Mouse (Mus musculus) hindbrain, embryonic 13.5 days (tissue): ENCODE results near the gene DXBay18. TPM values are rescaled to one million over a fixed set of nuclear protein-coding genes. Genes with fewer than 3 reads are reported as not detected.
"Not testable (repeated sequence)": the region's sequence is repeated elsewhere in the genome, so short reads cannot be mapped to it uniquely, and the experiment has no call there.

Experiments
- ATAC-seq: fragments of 200-750 bp; cut with Nextera tagmentation; 2 replicates; pipeline ENCODE4 v1.8.0; 2017; ENCODE audit warnings: moderate TSS enrichment; ENCODE audit not compliant: low FRiP score
- H3K27ac ChIP-seq: fragments of 300-500 bp; sonication (generic); 2 replicates; pipeline ENCODE4 v1.5.1; 2015; ENCODE audit warnings: inconsistent platforms, mild to moderate bottlenecking, moderate library complexity
- H3K27me3 ChIP-seq: fragments of 300-500 bp; sonication (generic); 2 replicates; pipeline ENCODE4 v1.6.1; 2015; ENCODE audit warnings: mild to moderate bottlenecking, inconsistent platforms
- H3K36me3 ChIP-seq: fragments of 300-500 bp; sonication (generic); 2 replicates; pipeline ENCODE4 v1.6.1; 2015; ENCODE audit warnings: mild to moderate bottlenecking, inconsistent platforms
- H3K4me1 ChIP-seq: fragments of 300-500 bp; sonication (generic); replicated peaks from 2 replicates; pipeline ENCODE4 v1.6.1; 2015; ENCODE audit warnings: inconsistent platforms
- H3K4me2 ChIP-seq: fragments of 300-500 bp; sonication (generic); 2 replicates; pipeline ENCODE4 v1.6.1; 2015; ENCODE audit warnings: inconsistent platforms, mild to moderate bottlenecking, moderate library complexity
- H3K4me3 ChIP-seq: fragments of 300-500 bp; sonication (generic); 2 replicates; pipeline ENCODE4 v1.5.1; 2015; ENCODE audit warnings: mild to moderate bottlenecking, inconsistent platforms
- H3K9ac ChIP-seq: fragments of 300-500 bp; sonication (generic); 2 replicates; pipeline ENCODE4 v1.6.1; 2015; ENCODE audit warnings: mild to moderate bottlenecking, inconsistent platforms
- H3K9me3 ChIP-seq: fragments of 300-500 bp; sonication (generic); 2 replicates; pipeline ENCODE4 v1.6.1; 2016; ENCODE audit warnings: inconsistent platforms
- WGBS: fragments of 180-500 bp; shearing (Covaris S2); methylation state at CpG from one replicate; pipeline ENCODE4 v1.1.7; 2015; 5-methylcytosine and 5-hydroxymethylcytosine counted together
- polyA plus RNA-seq: library from polyadenylated mRNA; unstranded; fragments of >200 nt; fragmentation: Nextera tagmentation; extraction: Ambion mirVana; gene quantifications from 2 replicates; pipeline ENCODE4 v1.2.1, GENCODE M21; 2015

The DXBay18 gene
- polyA plus RNA-seq, result 0.21 and 0.44 TPM in 2 replicates

DNA sequence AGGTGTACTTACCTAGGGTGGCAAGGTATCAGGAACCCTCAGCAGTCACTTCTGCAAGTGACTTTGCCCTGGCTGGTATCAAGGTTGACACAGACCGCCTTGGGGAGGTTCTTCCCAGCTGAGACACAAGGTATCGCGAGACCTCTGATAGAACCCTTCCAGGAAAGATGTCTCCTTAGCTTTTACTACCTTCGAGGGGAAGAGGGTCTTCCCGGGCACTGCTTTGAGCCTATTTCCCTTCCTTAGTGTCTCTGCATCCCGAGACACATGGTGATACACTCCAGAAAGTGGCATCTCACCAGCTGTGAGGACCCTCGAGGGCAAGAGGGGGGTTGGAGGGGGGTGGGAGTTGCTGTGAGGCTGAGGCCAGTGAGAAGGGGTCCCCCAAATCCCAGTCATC is at the start of gene DXBay18:
TSS of gene DXBay18 (minus strand) at position 101 of the 400 bp plus-strand sequence.
- not testable (repeated sequence) for H3K9ac ChIP-seq, H3K4me1 ChIP-seq, H3K4me3 ChIP-seq, H3K27me3 ChIP-seq, ATAC-seq, H3K9me3 ChIP-seq, H3K27ac ChIP-seq, H3K36me3 ChIP-seq, H3K4me2 ChIP-seq
- no CpG with 5 or more reads among the region's 7 CpGs for WGBS

GRCm38 (mm10) chrX:73191934-73192333 is 42.7 kb upstream of the DXBay18 start, which contains the start of gene Xlr3b:
Xlr3b (plus strand) TSS chrX:73192207.
- not testable (repeated sequence) for H3K4me1 ChIP-seq, H3K27ac ChIP-seq, H3K4me3 ChIP-seq, H3K27me3 ChIP-seq, H3K36me3 ChIP-seq, H3K9ac ChIP-seq, H3K9me3 ChIP-seq, H3K4me2 ChIP-seq
- WGBS, result 80% methylated on average over 12 of the region's 12 CpGs
- peak; percentile 69 for ATAC-seq

DNA sequence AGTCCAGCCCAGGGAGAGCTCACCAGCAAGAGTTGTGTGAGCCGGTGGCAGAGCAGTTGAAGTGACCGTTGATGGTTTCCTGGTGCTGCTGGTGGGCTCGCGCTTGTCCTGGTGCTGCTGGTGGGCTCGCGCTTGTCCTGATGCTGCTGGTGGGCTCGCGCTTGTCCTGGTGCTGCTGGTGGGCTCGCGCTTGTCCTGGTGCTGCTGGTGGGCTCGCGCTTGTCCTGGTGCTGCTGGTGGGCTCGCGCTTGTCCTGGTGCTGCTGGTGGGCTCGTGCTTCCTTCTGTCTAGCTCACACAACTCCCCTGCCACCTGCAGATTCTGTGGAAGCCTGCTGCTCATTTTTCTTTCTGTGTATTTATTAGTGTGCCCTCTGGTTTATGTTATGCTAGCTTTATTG is 27.6 kb upstream of the DXBay18 start, which contains the start of gene Spin2d:
TSS of gene Spin2d (minus strand) at position 101 of the 400 bp plus-strand sequence.
- not testable (repeated sequence) for H3K27ac ChIP-seq, H3K9ac ChIP-seq, H3K4me3 ChIP-seq, H3K4me1 ChIP-seq, ATAC-seq, H3K9me3 ChIP-seq, H3K4me2 ChIP-seq, H3K27me3 ChIP-seq, H3K36me3 ChIP-seq
- 92% methylated on average over 6 of the region's 15 CpGs for WGBS

GRCm38 (mm10) chrX:73148496-73148895 is 754 bp downstream of the DXBay18 start, which contains the start of gene Xlr5b:
Xlr5b (plus strand) TSS chrX:73148796.
- H3K4me2 ChIP-seq, H3K36me3 ChIP-seq, H3K9me3 ChIP-seq, H3K27me3 ChIP-seq, ATAC-seq, H3K9ac ChIP-seq, H3K4me3 ChIP-seq, H3K4me1 ChIP-seq, H3K27ac ChIP-seq: not testable (repeated sequence)
- no CpG with 5 or more reads among the region's 20 CpGs for WGBS

DNA sequence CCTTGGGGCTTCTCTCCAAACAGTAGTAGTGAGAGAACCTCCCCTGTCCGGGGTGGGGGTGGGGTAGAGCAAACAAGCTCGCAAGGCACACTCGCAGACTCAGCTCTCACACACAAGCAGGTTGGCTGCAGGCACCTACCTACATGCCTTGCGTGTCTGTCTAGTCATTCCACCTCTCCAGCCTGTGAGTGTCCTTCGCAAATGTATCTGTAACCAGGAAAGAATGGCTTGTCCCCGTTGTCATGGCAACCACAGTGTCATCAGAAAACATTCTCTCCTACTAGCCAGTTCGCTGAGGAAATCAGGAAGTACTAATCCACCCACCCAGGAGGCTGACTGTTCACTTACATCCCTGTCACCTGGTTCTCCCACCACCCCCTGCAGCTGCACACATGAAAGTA is 6.0 kb downstream of the DXBay18 start:
- not testable (repeated sequence) for H3K9ac ChIP-seq, H3K27me3 ChIP-seq, H3K9me3 ChIP-seq, H3K27ac ChIP-seq, H3K36me3 ChIP-seq, H3K4me3 ChIP-seq, H3K4me1 ChIP-seq, H3K4me2 ChIP-seq
- peak; percentile 83 for ATAC-seq
- no CpG with 5 or more reads among the region's 7 CpGs for WGBS

- H3K9ac ChIP-seq, H3K27me3 ChIP-seq, H3K27ac ChIP-seq, H3K4me1 ChIP-seq, H3K36me3 ChIP-seq, H3K4me2 ChIP-seq, H3K9me3 ChIP-seq, H3K4me3 ChIP-seq: not testable (repeated sequence)
- peak; percentile 77 for ATAC-seq
- no CpG with 5 or more reads among the region's 12 CpGs for WGBS
These were observed 26.1 kb downstream of the DXBay18 start for GRCm38 (mm10) chrX:73122859-73123829.

- not testable (repeated sequence) for H3K4me2 ChIP-seq, H3K9ac ChIP-seq, H3K36me3 ChIP-seq, H3K27me3 ChIP-seq, ATAC-seq, H3K27ac ChIP-seq, H3K9me3 ChIP-seq, H3K4me1 ChIP-seq, H3K4me3 ChIP-seq
- no CpG with 5 or more reads among the region's 7 CpGs for WGBS
These were observed 32.5 kb downstream of the DXBay18 start, which contains the start of gene Gm14685 for GRCm38 (mm10) chrX:73116747-73117146. Gm14685 (plus strand) TSS chrX:73117047.

DNA sequence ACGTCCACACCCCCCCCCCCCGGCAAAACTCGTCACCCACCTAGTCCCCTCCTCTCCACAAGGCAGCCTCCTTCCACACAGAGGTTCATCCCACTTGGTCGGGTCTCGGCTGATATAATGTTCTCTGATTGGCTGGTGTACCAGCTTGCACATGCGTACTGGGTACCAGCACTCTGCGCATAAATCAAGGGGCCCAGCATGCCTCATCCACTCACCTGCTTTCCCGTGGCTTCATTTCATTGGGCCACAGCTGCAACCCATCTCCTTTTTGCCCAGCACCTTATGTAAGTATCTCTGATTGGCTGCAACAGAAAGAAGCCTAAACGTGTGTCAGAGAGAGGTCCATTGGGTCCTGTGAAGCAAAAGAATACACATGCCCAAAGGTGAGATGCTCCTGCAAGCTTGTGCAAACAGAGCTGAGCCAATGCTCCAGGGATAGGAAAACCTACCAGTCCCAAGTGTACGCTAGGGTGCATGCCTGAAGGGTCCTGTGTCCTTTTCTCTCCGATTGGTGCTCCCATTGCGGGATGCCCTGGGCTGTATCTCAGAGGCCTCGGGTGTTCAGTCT is 52.2 kb downstream of the DXBay18 start, which contains the start of gene Xlr3a:
TSS of gene Xlr3a (minus strand) at position 155 of the 568 bp plus-strand sequence.
- not testable (repeated sequence) for H3K9ac ChIP-seq, ATAC-seq, H3K9me3 ChIP-seq, H3K4me2 ChIP-seq, H3K27ac ChIP-seq, H3K4me1 ChIP-seq, H3K36me3 ChIP-seq, H3K4me3 ChIP-seq, H3K27me3 ChIP-seq
- WGBS, result 74% methylated on average over 13 of the region's 13 CpGs

Other genes starting within 250 kb of the DXBay18 start
- 88.2 and 93.0 TPM in 2 replicates for gene Cetn2, start 231.0 kb downstream of the DXBay18 start, polyA plus RNA-seq
- 41.9 and 44.4 TPM in 2 replicates for gene Nsdhl, start 230.9 kb downstream of the DXBay18 start, polyA plus RNA-seq
- gene Zfp185, start 162.1 kb downstream of the DXBay18 start, polyA plus RNA-seq, result 0.96 and 1.5 TPM in 2 replicates
- not detected in 2 replicates for gene Pnma5, start 112.3 kb downstream of the DXBay18 start, polyA plus RNA-seq
- 2.3 and 3.0 TPM in 2 replicates for gene Pnma3, start 84.7 kb downstream of the DXBay18 start, polyA plus RNA-seq
- gene Xlr4a, start 67.0 kb downstream of the DXBay18 start, polyA plus RNA-seq, result 0.29 and 0.62 TPM in 2 replicates
- 3.5 and 5.1 TPM in 2 replicates for gene Xlr3a, start 52.4 kb downstream of the DXBay18 start, polyA plus RNA-seq
- 0.28 and 0.51 TPM in 2 replicates for gene Gm14685, start 32.4 kb downstream of the DXBay18 start, polyA plus RNA-seq
- gene Xlr5b, start 654 bp downstream of the DXBay18 start, polyA plus RNA-seq, result not detected in 2 replicates
- not detected in 2 replicates for gene Spin2d, start 27.5 kb upstream of the DXBay18 start, polyA plus RNA-seq
- 18.9 and 23.1 TPM in 2 replicates for gene Xlr3b, start 42.8 kb upstream of the DXBay18 start, polyA plus RNA-seq
- gene Xlr4b, start 64.9 kb upstream of the DXBay18 start, polyA plus RNA-seq, result 0.44 and 1.1 TPM in 2 replicates
- gene F8a, start 78.8 kb upstream of the DXBay18 start, polyA plus RNA-seq, result 33.2 and 35.2 TPM in 2 replicates
- 0.30 and 0.79 TPM in 2 replicates for gene Xlr4c, start 93.7 kb upstream of the DXBay18 start, polyA plus RNA-seq
- 0.32 and 0.96 TPM in 2 replicates for gene Xlr3c, start 115.9 kb upstream of the DXBay18 start, polyA plus RNA-seq
- not detected in 2 replicates for gene Xlr5a, start 143.5 kb upstream of the DXBay18 start, polyA plus RNA-seq
- not detected in 2 replicates for gene Xlr5c, start 143.5 kb upstream of the DXBay18 start, polyA plus RNA-seq
- gene Gm45015, start 187.4 kb upstream of the DXBay18 start, polyA plus RNA-seq, result not detected in 2 replicates
- 10.6 and 10.9 TPM in 2 replicates for gene Zfp275, start 193.2 kb upstream of the DXBay18 start, polyA plus RNA-seq
- gene Gm18336, start 249.3 kb upstream of the DXBay18 start, polyA plus RNA-seq, result not detected in 2 replicates